Mouse (Mus musculus): ENCODE measurements at regions not wholly inside any gene's neighbourhood (a gene's known extent, or its start where the extent isn't known, plus 50 kb on each side); places are given as distances from the start of the nearest gene placed in this dataset.

DNA sequence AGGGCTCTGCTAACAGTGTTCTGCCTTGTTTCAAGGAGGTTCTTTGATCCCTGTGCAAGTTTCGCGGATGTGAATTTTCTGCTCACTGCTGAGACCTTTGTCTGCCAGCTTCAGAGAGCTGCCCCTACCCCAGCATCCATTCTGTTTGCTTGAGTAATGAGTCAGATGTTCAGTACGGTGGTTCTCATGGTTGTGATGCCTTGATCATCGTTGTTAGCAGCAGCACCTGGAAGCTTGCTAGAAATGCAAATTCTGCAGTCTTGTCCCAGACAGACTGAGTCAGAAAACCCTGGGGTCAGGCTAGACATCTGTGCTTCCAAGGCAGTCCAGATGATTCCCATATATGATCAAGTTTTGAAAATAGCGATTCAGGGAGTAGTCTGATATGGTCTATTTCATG, 75.2 kb upstream of the Prdm1 start:
- TF ChIP-seq CTCF (IDR thresholded peaks at IDR 0.05; ENCODE audit: control insufficient read depth, insufficient read depth, insufficient read length) (no peak), USF1 (IDR thresholded peaks at IDR 0.05; ENCODE audit: low read depth) (no peak)
